Mouse (Mus musculus): ENCODE data around the gene Zfp90.

Gene Zfp90

GRCm38 (mm10) chr8:106432954-106433570, 17.9 kb downstream of the Zfp90 start:
- peak; percentile 87 to 91 for DNase-seq (ENCODE audit: low spot score in 2 of 2)

GRCm38 (mm10) chr8:106433667-106434066, 18.5 kb downstream of the Zfp90 start:
- no peak for DNase-seq (ENCODE audit: low spot score in 2 of 2)

- peak in 1 of 2 experiments; percentile 36 for DNase-seq (ENCODE audit: low spot score in 2 of 2)
These were observed 22.7 kb downstream of the Zfp90 start for GRCm38 (mm10) chr8:106437781-106438180.

DNA sequence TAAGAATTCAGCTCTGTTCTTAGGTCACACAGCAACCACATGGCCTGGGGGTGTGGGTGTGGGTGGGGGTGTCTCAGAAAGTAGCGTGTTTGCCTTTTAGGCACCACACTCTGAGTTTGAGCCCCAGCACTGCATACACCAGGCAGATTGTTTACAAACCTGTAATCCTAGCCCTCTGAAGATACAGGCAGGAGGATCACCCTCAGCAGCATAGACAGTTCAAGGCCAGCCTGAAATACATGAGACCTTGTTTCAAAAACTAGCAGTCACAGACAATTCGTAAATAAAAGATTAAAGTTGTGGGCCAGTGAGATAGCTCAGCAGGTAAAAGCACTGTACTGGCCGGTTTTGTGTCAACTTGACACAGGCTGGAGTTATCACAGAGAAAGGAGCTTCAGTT, 25.0 kb downstream of the Zfp90 start:
- no peak for DNase-seq (ENCODE audit: low spot score in 2 of 2)

DNA sequence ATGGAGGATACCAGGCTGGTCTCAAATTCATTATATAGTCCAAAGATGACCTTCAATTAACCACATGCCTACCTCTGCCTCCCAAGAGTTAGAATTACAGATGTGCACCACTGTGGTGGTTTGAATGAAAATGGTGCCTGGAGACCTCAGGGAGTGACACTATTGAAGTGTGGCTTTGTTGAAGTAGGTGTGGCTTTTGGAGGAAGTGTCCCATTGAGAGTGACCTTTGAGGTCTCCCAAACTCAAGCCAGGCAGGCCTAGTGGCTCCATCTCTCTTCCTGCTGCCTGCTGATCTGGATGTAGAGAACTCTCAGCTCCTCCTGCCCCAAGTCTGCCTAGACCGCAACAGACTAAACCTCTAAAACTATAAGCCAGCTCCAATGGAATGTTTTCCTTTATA, 27.6 kb downstream of the Zfp90 start:
- no peak for DNase-seq (ENCODE audit: low spot score in 2 of 2)

- no peak for DNase-seq (ENCODE audit: low spot score in 2 of 2)
These were observed 36.4 kb downstream of the Zfp90 start for GRCm38 (mm10) chr8:106451301-106452085.

DNA sequence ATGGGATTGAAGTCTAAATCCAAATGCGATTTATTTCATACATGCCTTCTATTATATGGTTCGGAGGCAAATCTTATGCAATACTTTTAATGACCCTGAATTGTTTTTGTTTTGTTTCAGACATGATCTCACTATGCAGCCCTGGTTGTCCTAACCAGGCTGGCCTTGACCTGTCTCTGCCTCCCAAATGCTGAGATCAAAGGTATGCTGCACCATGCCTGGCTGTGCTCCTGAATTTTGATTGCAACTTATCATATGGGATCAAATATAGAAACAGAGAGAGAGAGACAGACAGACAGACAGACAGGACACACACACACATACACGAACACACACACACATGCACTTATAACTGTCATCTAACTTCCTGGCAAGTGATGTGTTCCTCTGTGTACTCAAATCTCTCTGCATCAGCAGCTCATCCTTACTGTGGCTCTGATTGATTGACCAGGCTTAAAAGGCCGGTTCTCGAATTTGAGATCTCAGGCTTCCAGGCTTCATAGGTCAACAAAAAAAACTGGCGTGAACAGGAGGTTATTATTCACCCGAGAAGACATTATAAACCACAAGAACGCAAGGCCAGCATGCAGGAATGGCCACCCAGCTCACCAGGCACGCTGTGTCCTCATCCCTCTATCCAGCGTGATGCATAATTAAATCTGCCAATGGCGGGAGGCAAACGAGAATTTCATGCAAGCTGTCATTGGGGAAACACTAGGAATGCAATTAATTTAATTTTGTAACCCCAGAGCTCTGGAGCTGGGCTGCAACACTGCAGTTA, 37.8 kb downstream of the Zfp90 start:
- no peak for DNase-seq (ENCODE audit: low spot score in 2 of 2)

- no peak for DNase-seq (ENCODE audit: low spot score in 2 of 2)
These were observed 38.9 kb downstream of the Zfp90 start for GRCm38 (mm10) chr8:106454036-106454435.

DNA sequence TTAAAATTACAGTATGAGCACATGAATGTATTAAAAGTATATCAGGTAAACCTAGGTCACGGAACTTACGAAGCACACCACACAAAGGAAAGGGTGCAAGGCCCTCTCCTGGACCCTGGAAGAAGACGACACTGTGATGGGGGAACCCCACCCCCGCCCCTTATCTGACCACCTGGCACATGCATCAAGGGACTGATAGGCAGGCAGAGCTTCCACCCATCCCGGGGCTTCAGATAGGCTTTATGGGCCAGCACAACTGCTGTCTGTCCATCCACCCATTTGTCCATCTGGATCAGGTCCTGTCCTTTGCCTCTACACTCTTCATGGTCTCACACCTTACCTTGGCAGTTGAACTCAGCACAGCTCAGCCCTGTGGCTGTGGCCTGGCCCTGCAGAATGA, 47.0 kb downstream of the Zfp90 start:
- no peak for DNase-seq (ENCODE audit: low spot score in 2 of 2)

GRCm38 (mm10) chr8:106463795-106464194, 48.7 kb downstream of the Zfp90 start:
- DNase-seq (ENCODE audit: low spot score in 2 of 2), result no peak

DNA sequence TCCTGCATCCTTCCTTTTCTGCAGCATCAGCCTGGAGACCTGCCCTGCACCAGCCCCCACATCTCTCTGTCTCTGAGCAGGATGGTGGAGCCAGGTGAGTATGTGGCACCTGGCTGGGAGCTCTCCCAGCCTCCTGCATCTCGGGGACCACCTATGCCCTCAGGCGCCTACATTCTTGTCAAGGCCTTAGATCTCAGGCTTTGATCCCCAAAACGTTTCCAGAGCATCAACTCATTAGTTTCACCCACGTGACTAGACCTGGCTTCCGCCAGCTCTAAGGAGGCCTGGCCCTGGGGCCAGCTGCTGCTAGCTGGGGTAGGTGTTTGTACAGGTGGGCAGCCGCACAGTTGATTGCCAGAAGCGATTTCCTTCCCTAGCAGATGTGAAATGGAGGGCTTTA, 54.4 kb downstream of the Zfp90 start:
- no peak for DNase-seq (ENCODE audit: low spot score in 2 of 2)

DNA sequence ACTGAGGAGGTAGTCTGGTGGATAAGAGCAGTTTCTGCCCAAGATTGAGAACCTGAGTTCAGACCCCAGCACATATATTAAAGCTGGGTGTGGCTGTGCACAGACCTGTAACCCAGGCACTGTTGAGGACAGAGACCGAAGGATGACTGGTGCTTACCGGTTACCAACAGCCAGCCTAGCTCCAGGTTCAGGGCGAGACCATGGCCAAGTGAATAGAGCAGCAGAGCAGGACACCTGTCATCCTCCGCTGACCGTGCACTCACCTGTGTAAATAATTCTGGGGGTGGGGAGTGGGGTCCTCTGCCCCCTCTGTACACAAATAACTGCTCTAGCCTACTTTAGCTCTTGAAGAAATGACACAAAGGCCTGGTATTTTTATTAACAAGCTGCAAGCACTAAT, 58.9 kb downstream of the Zfp90 start:
- no peak for DNase-seq (ENCODE audit: low spot score in 2 of 2)

Data from cerebellum, postnatal 4 days (tissue).